Mouse (Mus musculus): ENCODE measurements around the gene Peli2.

DNA sequence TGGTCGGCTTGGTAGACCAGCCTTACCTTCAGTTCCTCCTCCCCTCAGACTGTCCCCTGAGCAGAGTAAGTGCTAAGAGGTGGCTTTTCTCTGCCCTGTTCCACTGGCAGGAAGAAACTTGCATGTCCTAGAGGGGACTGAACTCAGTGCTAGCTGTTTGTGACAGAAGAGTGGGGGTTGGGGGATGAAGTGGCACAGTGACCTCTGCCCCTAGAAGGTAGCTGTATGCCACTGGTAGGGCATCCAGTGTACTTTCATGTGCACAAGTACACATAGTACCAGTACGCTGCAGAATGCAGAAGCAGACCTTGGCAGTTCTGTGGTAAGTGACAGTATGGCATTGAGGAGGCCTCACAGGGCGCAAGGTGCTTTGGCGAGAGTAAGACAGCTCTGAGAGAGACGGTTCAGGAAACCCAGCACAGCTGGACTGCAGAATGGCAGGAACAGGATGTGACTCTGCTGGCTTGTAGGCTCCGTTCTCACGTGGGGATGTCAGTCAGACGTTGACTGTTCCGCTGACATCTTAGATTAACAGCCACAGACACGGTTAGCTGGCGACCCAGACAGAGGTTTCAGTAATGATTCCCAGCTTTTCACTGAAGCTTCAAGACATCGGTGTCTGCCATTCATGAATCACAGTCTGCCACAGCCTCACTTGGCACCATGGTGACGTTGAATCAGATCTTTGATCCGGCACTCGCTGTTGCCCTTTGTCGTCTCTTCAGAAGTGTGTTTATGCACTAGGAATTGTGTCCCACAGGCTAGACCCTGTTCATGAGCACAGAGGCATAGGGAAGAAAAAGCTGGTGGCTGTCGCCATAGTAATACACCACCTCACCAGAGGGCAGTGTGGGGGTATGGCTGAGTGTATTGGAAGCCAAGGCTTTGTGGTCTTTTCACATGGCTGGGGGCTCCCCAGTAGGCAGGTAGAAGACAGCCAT lies 81.7 kb downstream of the Peli2 start:
- TF ChIP-seq CTCF (IDR thresholded peaks at IDR 0.05) (peak; percentile 23), EP300 (IDR thresholded peaks at IDR 0.05) (no peak)
